Mouse (Mus musculus) G1E-ER4 (cell line): ENCODE measurements around the gene Clec2l. TPM values are rescaled to one million over a fixed set of nuclear protein-coding genes. Genes with fewer than 3 reads are reported as not detected.

Experiments used
- GATA1 ChIP-seq: IDR thresholded peaks from one replicate; pipeline ENCODE4 v1.8.0; 2012; ENCODE audit warnings: low read length, inconsistent platforms
- polyA plus RNA-seq: library from polyadenylated mRNA; stranded (reverse); fragments of >175 nt; gene quantifications from 2 replicates; pipeline ENCODE4 v1.2.3, GENCODE M21; 2012

Gene Clec2l
- polyA plus RNA-seq, 1 experiment, result 0.24 TPM

DNA sequence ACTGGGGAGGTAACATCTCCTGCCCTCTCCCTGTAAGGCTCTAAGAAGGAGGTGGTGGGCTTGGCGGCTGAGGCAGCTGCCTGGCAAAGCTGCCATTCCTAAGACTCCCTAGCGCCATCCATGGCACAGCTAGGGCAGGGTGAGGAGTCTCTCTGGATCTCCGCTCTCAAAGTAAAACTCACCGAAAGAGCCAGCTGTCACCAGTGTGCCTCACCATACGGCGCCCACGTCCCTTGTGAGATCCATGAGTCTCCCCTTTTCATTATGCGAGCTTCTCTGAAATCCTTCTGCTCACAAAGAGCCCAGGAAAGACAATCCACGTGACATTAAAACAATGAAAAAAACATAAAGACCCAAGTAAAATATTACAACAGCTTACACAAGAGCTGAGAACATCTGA is 33.7 kb downstream of the Clec2l start:
- no peak for TF ChIP-seq GATA1

DNA sequence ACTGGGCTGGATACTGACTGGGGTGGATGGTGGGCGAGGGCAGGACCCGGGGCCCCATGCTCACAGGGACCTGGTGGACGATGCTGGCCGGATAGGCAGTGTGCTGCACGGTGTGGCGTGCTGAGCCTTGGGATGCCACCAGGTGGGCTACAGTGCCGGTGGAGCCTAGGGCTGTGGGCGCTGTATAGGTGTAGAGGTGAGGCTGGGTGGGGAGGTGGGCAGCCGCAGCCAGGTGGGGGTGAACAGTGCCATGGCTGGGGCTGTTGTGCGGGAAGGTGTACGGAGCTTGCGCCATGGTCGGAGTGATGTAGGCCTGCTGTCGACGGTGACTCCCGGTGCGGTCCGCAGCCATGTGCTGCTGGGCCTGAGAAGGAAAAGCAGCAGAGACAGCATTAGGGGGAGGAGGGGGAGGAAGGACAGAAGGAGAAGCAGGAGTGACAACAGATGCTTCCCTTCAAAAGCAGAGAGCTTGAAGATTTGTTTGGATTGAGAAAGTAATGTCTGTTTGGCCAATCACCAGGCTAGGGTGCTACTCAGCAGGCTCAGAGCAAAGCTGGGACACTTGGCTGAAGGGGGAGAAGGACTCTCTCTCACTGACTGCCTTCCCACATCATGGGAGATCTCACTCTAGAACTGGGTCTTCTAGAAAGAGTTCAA is 35.5 kb downstream of the Clec2l start:
- no peak for TF ChIP-seq GATA1

DNA sequence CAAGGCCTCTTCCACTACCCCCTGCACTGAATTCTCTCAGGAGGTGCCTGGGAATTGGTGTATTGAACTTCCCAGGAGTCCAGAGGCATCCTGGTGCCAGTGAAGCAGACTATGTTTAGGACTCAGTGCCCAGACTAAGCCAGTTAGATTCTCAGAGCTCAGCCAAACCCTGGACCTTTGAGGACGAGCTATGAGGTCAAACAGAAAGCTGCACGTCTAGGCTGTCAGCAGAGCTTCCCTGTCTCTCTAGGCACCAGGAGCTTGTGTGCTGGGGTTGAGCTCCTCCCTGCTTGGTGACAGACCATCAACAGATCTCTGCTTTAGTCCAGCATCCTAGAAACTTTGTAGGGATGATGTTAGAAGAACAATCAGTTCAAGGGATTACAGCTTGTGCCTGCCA is 38.6 kb downstream of the Clec2l start:
- no peak for TF ChIP-seq GATA1

DNA sequence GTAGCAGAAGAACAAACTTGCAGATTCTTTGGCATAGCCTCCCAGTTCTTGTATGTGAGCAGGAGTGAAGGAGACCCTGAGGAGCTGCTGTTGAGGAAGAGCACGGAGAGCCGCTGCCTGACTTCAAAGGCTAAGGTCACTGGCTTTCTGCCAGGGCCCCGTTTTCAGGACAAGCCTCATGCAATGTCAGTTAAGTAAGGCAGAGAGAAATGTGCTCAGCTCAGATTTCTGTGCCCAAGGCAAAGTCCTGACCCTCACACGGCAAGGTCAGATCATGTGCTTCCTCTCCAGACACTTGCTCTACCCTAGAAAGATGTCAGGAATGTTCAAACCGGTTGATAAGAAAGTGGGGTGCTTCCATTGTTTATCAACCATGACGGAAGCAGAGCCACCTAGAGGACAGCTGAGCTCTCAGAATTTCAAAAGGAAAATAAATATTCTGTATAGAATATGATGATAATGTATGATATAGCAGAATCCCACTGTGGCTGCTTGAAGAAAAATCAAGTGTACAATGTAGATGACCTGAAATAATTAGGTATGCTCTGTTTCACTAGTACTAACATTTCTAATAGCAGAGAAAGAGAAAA is 40.0 kb downstream of the Clec2l start:
- TF ChIP-seq GATA1, result no peak

DNA sequence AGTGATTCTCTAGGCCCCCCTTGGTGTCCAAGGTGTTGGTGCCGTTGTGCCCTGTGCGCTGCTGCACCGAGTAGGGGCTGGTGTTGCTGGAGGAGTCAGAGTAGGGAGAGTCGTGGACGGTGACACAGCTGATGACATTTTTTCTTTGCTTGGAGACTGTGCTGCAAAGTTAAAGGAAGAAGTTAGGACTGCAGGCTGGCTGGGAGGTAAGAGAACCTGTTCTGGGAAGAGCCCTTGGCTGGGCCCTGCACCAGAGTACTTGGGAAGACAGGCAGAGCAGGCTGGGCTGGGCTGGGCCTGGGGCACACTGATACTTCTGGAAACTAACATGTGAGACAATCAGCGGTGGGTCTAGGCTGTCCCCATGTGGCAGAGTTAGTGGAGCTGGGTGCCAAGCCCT is 40.7 kb downstream of the Clec2l start:
- no peak for TF ChIP-seq GATA1

DNA sequence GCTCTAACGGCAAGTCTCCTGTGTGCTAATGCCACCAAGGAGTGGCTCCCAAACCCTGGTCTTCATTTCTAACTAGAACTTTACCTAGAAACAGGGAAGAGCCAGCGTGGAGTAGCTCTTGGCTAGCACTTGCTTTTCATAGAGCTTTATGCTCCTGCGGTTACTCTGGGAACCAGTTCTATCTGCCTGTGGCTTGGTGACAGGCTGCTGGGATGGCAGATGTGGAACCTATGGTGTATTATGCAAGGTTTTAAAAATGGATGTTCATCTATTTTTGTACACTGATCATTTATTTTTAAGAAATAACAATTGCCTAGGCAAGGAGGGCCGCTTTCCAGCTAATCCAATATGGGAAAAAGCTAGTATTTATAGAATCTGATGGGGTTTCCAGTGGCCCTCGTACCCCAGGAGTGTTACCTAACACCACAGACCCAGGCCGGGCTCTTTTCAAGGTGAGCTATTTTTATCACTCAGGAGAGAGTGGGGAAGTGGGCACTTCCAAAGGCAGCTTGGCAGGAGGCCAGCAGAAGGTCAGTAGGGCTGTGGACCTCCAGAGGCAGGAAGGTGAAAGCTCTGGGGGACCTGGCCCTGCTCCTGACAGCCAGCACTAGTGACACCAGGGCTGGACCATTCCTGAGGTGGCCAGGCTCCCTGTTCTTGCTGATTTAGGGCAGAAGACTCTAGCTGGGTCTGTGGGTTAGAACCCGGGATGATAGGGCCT is 41.6 kb downstream of the Clec2l start:
- no peak for TF ChIP-seq GATA1

DNA sequence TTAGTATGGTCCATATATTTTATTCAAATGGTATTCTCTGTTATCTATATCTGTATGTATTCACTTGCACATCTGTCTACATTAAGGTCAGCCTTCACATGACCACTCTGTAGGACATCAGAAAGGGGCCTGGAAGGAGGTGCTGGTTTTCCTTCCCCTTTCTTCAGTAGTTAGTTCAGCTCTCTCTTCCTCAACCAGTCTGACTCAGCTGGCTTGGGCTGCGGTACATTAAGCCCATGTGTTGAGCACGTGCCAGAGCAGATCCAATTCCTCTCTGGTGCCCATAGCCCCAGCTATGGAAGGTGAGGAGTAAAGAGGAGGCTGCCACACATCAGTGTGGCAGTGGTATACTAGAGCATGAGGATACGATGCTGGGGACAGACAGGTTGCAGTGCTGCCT is 47.6 kb downstream of the Clec2l start:
- no peak for TF ChIP-seq GATA1

DNA sequence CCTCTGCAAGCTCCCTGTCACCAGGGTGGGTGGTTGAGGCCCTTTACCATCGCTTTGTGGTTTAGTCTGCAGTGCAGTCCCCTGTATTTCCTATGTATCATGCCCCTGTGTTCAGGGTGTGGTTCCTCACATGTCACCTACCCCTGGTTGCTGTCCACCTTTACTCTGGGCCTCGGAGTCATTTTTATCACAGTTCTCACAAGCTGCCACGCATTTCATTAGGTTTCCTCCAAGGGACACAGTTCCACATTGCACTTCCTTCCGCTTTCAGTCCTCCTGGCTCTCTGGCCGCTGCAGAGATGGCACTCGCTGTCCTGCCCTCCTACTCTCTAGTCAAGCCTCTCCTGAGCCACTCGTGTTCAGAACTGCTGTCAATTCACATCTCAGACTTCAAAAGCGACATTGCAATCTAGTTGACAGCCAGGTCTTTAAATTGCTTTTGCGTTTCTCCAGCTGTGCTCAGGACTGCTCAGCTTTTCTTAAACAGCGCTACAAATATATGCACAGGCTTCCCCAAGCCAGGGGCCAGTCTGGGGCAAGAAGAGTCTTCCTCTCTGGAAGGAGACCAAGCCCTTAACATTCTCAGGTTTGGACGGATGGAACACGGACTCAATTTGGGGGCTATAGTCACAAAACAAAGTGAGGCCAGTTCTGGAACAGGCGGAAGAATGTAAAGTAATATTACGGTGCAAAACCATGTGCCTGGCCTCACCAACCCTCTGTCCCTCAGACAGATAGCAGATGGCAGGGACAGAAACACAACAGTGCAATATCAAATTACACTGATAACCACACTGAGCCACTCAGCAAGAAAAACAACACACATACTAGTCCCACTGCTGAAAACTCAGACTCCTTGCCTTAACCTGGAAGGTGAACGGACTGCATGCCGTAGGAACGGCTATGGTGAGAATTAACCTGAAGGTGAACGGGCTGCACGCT is 51.4 kb downstream of the Clec2l start:
- no peak for TF ChIP-seq GATA1

DNA sequence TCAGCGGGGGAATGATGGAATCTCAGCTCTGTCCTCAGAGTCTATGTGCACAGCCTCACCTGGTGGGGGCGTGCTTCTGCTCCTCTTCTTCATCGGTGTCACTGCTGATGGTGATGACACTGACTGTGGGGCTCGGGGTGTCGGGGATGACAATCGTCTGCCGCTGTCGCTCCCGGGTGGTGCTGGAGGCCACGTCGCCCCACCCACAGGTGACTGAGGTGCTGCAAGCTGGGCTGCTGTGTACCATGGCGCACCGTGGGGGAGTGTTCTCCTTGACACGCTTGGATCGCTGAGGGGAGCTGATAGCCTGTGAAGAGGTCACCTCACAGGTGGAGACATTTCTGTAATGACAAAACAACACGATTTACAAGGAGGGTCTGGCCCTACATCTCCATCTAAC is 53.0 kb downstream of the Clec2l start:
- TF ChIP-seq GATA1, result no peak

DNA sequence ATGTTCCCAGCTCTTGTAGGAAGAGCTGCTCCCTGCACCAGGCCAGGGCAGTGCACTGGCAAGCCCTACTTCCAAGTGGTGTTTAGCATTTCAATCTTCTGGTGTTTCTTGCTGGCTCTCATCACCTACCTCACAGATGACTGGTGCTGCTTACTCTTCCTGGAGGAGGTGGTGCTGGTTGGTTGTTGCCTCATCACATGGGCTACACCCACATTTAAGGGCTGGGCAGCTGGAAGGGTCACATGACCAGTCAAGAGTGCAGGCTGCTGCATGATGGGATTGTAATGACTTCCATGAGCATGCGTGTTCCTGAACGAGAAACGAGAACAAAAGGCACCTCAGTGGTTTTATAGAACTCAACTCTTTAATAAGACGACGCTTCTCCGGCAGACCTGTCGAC is 55.8 kb downstream of the Clec2l start:
- TF ChIP-seq GATA1, result no peak

DNA sequence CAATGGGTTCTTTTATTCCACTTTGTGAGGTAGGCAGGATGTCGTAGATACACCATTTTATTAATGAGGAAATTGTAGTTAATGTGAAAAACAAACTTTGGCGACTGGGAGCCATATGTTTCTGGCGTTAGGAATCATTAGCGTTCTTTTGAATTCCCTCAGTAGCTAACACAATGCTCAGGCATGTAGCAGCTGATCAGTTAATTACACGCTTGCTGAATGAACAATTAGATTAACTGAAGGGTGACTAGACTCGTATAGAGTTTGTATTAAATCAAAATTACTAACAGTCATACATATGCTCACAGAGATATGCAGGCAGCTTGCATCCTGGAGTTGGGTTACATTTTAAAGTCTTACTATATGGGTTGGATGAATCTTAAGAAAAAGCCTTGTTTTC is 56.4 kb downstream of the Clec2l start:
- TF ChIP-seq GATA1, result no peak

DNA sequence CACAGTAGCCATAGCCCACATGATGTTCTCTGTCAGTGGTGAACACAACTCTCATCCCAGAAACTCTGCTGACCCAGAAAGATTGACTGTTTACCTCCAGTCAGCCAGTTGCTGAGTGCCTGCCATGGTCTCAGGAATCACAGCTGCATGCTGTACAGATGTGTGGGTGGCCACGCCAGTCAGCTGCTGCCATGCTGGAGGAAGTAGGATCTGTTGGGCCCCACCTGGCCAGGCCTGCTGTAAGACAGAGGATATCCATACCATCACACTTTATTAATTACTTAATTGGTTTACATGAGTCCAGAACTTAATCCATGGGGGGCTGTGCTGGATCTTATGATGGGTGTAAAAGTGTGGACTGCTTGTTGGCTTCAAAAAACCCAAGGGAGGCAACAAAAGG is 58.5 kb downstream of the Clec2l start:
- no peak for TF ChIP-seq GATA1

DNA sequence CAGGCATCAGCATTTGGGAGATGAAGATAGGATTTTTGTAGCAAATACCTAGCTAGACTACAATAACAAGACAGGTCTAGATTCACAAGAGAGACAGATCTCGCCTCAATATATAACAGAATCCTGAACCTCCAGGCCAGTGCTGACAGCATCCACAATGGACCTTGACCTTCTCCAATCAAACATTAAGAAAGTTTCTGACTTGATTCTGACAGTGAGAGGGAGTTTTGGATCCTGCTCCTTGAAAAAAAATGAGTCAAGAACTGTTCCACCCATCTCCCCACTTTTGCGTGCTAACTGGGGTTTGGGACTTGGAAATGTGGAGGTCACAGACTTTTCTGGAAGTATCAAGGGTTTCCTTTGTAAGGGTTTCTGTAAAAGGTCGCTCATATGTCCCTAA is 62.6 kb downstream of the Clec2l start:
- no peak for TF ChIP-seq GATA1

Other genes starting within 250 kb of the Clec2l start
- gene Ubn2, start 229.1 kb upstream of the Clec2l start, polyA plus RNA-seq, result 4.0 and 5.6 TPM in 2 replicates
- gene Fmc1, start 129.6 kb upstream of the Clec2l start, polyA plus RNA-seq, result 170 and 262 TPM in 2 replicates
- gene Luc7l2, start 111.7 kb upstream of the Clec2l start, polyA plus RNA-seq, result 80.4 and 109 TPM in 2 replicates
- gene Klrg2, start 25.8 kb upstream of the Clec2l start, polyA plus RNA-seq, result not detected in 2 replicates
- 0.03 and 0.18 TPM in 2 replicates for gene Tbxas1, start 212.3 kb downstream of the Clec2l start, polyA plus RNA-seq
- gene Hipk2, start 213.1 kb downstream of the Clec2l start, polyA plus RNA-seq, result 37.4 and 40.6 TPM in 2 replicates